Comparison of ENCODE assay signal across 10 mouse cellular contexts in genomic region chr10:42251749-42252323, GRCm38 (mm10). TPM values are rescaled to one million over a fixed set of nuclear protein-coding genes. Genes with fewer than 3 reads are reported as not detected.
DNase-seq lines count a peak whose midpoint lies in the region; ATAC-seq and TF ChIP-seq lines count a peak whose summit lies in the region.
"Had no signal": no experiment of that assay in that cellular context is flagged by ENCODE, and none has a peak within 500 bp of the region (broad histone marks: within the 10 kb centered on the region; RNA-seq: fewer than 3 reads in every experiment).

No protein-coding gene starts in this region.

- intact Hi-C loops in heart, postnatal 10 days (cut with DNase I): no loop called here

- H3K27ac ChIP-seq in lung, embryonic 14.5 days (ENCODE audit: low read depth): peak overlapping the region; percentile 78; the same call in 1 of the 2 replicates
- H3K27ac ChIP-seq in embryonic facial prominence, embryonic 14.5 days (replicated peaks; ENCODE audit: low read depth, low read length): peak overlapping the region; percentile 77; the same call in 1 of the 2 replicates
- peak overlapping the region; percentile 24; the same call in 1 of the 2 replicates for H3K27ac ChIP-seq in small intestine, adult 2 months (ENCODE audit: insufficient read depth, low read depth, low read length)

- H3K4me1 ChIP-seq in lung, embryonic 14.5 days (ENCODE audit: insufficient read depth): peaks cover 42% of the 10 kb centered on the region
- peaks cover 69% of the 10 kb centered on the region for H3K4me1 ChIP-seq in embryonic facial prominence, embryonic 14.5 days (ENCODE audit: control insufficient read depth, insufficient read depth, low read length)
- peaks cover 13% of the 10 kb centered on the region for H3K4me1 ChIP-seq in small intestine, adult 2 months (ENCODE audit: control insufficient read depth, insufficient read depth, insufficient read length, low read length)

- H3K9me3 ChIP-seq in lung, embryonic 14.5 days (ENCODE audit: low read depth, low read length): no peaks in the 10 kb centered on the region
- H3K9me3 ChIP-seq in embryonic facial prominence, embryonic 14.5 days (ENCODE audit: control insufficient read depth, low read length): no peaks in the 10 kb centered on the region

- TF ChIP-seq CTCF in lung, embryonic 14.5 days (IDR thresholded peaks at IDR 0.05; ENCODE audit: low read depth): no peak
- TF ChIP-seq CTCF in small intestine, adult 2 months (IDR thresholded peaks at IDR 0.05; ENCODE audit: extremely low read depth, insufficient read length, insufficient replicate concordance, low read depth, low read length): no peak

- H3K4me2 ChIP-seq in lung, embryonic 14.5 days: no peak overlapping the region
- H3K4me2 ChIP-seq in embryonic facial prominence, embryonic 14.5 days (ENCODE audit: low read depth, low read length): no peak overlapping the region

- no peaks in the 10 kb centered on the region for H3K36me3 ChIP-seq in lung, embryonic 14.5 days (ENCODE audit: insufficient read depth)
- H3K36me3 ChIP-seq in embryonic facial prominence, embryonic 14.5 days (ENCODE audit: control insufficient read depth, insufficient read depth, low read length): 0 out of 2 replicates have a peak, but pooled peaks cover 5% of the 10 kb centered on the region
- H3K36me3 ChIP-seq in small intestine, adult 2 months (ENCODE audit: control insufficient read depth, insufficient read depth, low read length): 0 out of 2 replicates have a peak, but pooled peaks cover 6% of the 10 kb centered on the region

- H3K9ac ChIP-seq in lung, embryonic 14.5 days: no peak overlapping the region
- no peak overlapping the region for H3K9ac ChIP-seq in embryonic facial prominence, embryonic 14.5 days (ENCODE audit: low read depth, low read length)

- 31% methylated on average over 8 of the region's 8 CpGs for WGBS in lung, embryonic 14.5 days
- WGBS in embryonic facial prominence, embryonic 14.5 days: 34% methylated on average over 8 of the region's 8 CpGs
- WGBS in small intestine, adult 2 months: 68% methylated on average over 8 of the region's 8 CpGs

- no peak for ATAC-seq in lung, embryonic 14.5 days (ENCODE audit: insufficient read depth)
- ATAC-seq in embryonic facial prominence, embryonic 14.5 days (ENCODE audit: low read depth): no peak
- ATAC-seq: forebrain, embryonic 14.5 days had no signal

- no peak overlapping the region for H3K4me3 ChIP-seq in lung, embryonic 14.5 days (ENCODE audit: low read depth, low read length)
- no peak overlapping the region for H3K4me3 ChIP-seq in embryonic facial prominence, embryonic 14.5 days (ENCODE audit: low read depth, low read length)
- H3K4me3 ChIP-seq in small intestine, adult 2 months (ENCODE audit: low read depth, low read length): no peak overlapping the region

- no peaks in the 10 kb centered on the region for H3K27me3 ChIP-seq in lung, embryonic 14.5 days (ENCODE audit: insufficient read depth, low read length)
- H3K27me3 ChIP-seq in embryonic facial prominence, embryonic 14.5 days (replicated peaks; ENCODE audit: control insufficient read depth, insufficient read depth, low read length): no peaks in the 10 kb centered on the region
- H3K27me3 ChIP-seq in small intestine, adult 2 months (ENCODE audit: control insufficient read depth, insufficient read depth, low read length): no peaks in the 10 kb centered on the region
- H3K27me3 ChIP-seq: CH12.LX had no signal

- TF ChIP-seq POLR2A in small intestine, adult 2 months (IDR thresholded peaks at IDR 0.05; ENCODE audit: low read depth, low read length): no peak

- DNase-seq in heart, adult 11 months: peak; percentile 83
- no peak for DNase-seq in heart, postnatal 10 days
- DNase-seq in lung, embryonic 14.5 days: no peak
- DNase-seq in lung, postnatal 10 days: no peak
- no peak for DNase-seq in embryonic facial prominence, embryonic 14.5 days (ENCODE audit: low spot score)
- DNase-seq in urinary bladder, adult 18-20 months (ENCODE audit: low spot score in 2 of 2): no peak
- DNase-seq in urinary bladder, postnatal 10 days (ENCODE audit: low spot score): no peak

RNA-seq across cellular contexts. Expression of gene Foxo3, which starts 24.7 kb away (rescaled TPM):
- 10 to 100 TPM; 44.1 to 68.3 TPM for total RNA-seq in heart, postnatal 10 days (2021)
- 9.0 and 9.4 TPM in 2 replicates for polyA plus RNA-seq in lung, embryonic 14.5 days (2014; fragmentation: Nextera tagmentation; extraction: Ambion mirVana)
- 10.4 and 12.3 TPM in 2 replicates for polyA plus RNA-seq in embryonic facial prominence, embryonic 14.5 days (2014; fragmentation: Nextera tagmentation; extraction: Ambion mirVana)
- polyA plus RNA-seq in small intestine, adult 2 months (2012; rRNA removed): 25.5 and 49.5 TPM in 2 replicates

Comparison
In these comparisons a context has a peak if more than half of its experiments do, and no peak if none do; other contexts are left out.
1. H3K27ac ChIP-seq: peak in every context shown above with its lines; median percentile 78 in lung, embryonic 14.5 days; 77 in embryonic facial prominence, embryonic 14.5 days; 24 in small intestine, adult 2 months.